Mouse (Mus musculus): ENCODE measurements around the gene Bin2.

DNA sequence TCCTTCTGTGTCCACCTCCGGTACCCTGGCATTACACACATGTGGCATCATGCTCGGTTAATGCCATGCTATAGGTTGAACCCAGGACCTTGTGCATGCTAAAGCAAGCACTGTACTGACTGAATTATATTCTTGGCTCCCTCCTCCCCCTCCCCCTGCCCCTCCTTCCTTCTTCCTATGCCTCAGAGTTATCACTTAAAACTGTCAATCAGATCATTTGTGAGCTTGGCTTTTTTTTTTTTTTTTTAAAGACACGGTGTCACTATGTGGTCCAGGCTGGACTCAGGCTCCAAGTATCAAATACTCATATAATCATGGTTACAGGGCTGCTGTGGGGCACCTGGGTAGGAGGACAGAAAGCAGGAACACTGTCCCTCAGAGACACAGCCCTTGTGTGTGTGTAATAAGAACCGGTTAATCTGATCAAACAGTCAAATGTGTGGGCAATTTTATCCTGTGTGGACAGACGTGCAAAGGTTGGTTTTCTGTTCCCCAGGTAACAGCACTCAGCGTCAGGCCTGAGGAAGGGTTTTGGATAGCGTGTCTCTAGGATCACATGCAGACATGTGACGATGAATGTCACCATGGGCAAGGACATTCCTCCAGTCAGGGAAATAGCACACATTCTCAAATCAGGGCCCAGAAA lies 39.2 kb upstream of the Bin2 start:
- TF ChIP-seq CTCF (IDR thresholded peaks at IDR 0.05; ENCODE audit: borderline replicate concordance, extremely low read depth, insufficient read depth, insufficient read length) (no peak), POLR2A (IDR thresholded peaks at IDR 0.05; ENCODE audit: borderline replicate concordance, extremely low read depth, insufficient read depth, insufficient read length, poor library complexity, severe bottlenecking) (no peak)

All from brain, embryonic 14.5 days (tissue).